Mouse (Mus musculus) hindbrain, postnatal 0 days (tissue): ENCODE data around the gene Fam120b. TPM values are rescaled to one million over a fixed set of nuclear protein-coding genes. Genes with fewer than 3 reads are reported as not detected.

Experiments
- ATAC-seq: fragments of 200-750 bp; cut with Nextera tagmentation; 2 replicates; pipeline ENCODE4 v1.8.0; 2017; ENCODE audit warnings: mild to moderate bottlenecking, moderate TSS enrichment, moderate library complexity
- DNase-seq: peaks from one replicate; pipeline ENCODE4 v3.0.0-alpha.2; 2015; ENCODE audit warnings: low spot score
- H3K27ac ChIP-seq: fragments of 300-500 bp; sonication (generic); 2 replicates; pipeline ENCODE4 v1.5.1; 2014; ENCODE audit warnings: mild to moderate bottlenecking
- H3K27me3 ChIP-seq: fragments of 300-500 bp; sonication (generic); 2 replicates; pipeline ENCODE4 v1.6.1; 2014; ENCODE audit warnings: low read length, mixed read lengths; ENCODE audit not compliant: insufficient read depth
- H3K36me3 ChIP-seq: fragments of 300-500 bp; sonication (generic); 2 replicates; pipeline ENCODE4 v1.6.1; 2014; ENCODE audit warnings: low read length, mixed read lengths; ENCODE audit not compliant: insufficient read depth
- H3K4me1 ChIP-seq: fragments of 300-500 bp; sonication (generic); 2 replicates; pipeline ENCODE4 v1.6.1; 2014; ENCODE audit warnings: antibody characterized with exemption, low read length, mixed read lengths; ENCODE audit not compliant: insufficient read depth
- H3K4me2 ChIP-seq: fragments of 300-500 bp; sonication (generic); 2 replicates; pipeline ENCODE4 v1.6.1; 2014; ENCODE audit warnings: low read depth, mild to moderate bottlenecking, low read length, moderate library complexity, mixed read lengths
- H3K4me3 ChIP-seq: fragments of 300-500 bp; sonication (generic); 2 replicates; pipeline ENCODE4 v1.5.1; 2014; ENCODE audit warnings: low read length
- H3K9ac ChIP-seq: fragments of 300-500 bp; sonication (generic); replicated peaks from 2 replicates; pipeline ENCODE4 v1.6.1; 2014; ENCODE audit warnings: mild to moderate bottlenecking, low read length, moderate library complexity, mixed read lengths
- H3K9me3 ChIP-seq: fragments of 300-500 bp; sonication (generic); 2 replicates; pipeline ENCODE4 v1.6.1; 2016; ENCODE audit warnings: low read length, mixed read lengths
- CTCF ChIP-seq: IDR thresholded peaks from 2 replicates; pipeline ENCODE4 v1.5.1; 2016; ENCODE audit warnings: antibody characterized with exemption, control low read depth, low read depth
- WGBS: fragments of 180-500 bp; shearing (Covaris S2); extraction: QIAGEN DNeasy Blood & Tissue Kit; methylation state at CpG from one replicate; pipeline ENCODE4 v1.1.7; 2014; 5-methylcytosine and 5-hydroxymethylcytosine counted together
- polyA plus RNA-seq: library from polyadenylated mRNA; unstranded; fragments of >200 nt; fragmentation: Nextera tagmentation; extraction: Ambion mirVana; gene quantifications from 2 replicates; pipeline ENCODE4 v1.2.1, GENCODE M21; 2015
- total RNA-seq: library from RNA; depleted of rRNA; stranded (reverse); fragments of >200 nt; gene quantifications from 2 replicates; pipeline ENCODE4 v1.2.3, GENCODE M21; 2014

Gene Fam120b
- total and polyA plus RNA-seq, 2 experiments from 2014 or later = 31.7 to 40.8 TPM

DNA sequence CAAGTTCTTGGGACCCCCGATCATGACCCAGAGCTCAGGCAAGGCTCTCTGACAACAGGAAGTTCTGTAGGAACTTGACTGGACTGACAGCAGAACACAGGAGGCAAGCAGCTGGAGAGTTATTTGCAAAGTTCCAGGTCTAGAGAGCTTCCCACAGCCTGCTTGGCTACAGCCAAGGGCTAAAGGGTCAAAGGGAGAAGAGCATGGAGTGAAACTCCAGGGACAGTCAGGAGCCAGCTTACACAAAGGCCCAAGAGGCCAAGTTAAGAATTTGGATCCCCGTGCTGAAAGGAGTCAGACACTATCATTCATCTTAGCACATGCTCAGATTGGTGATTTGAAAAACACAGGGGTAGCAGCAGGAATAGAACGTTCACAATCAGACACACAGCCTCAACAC, 32.3 kb upstream of the Fam120b start:
- H3K9me3 ChIP-seq = no peaks in the 10 kb centered on the region
- H3K27ac ChIP-seq = no peak overlapping the region
- H3K27me3 ChIP-seq = no peaks in the 10 kb centered on the region
- H3K36me3 ChIP-seq = peaks cover 12% of the 10 kb centered on the region
- H3K9ac ChIP-seq = no peak overlapping the region
- no peak overlapping the region for H3K4me3 ChIP-seq
- no peaks in the 10 kb centered on the region for H3K4me1 ChIP-seq
- 61% methylated on average over 3 of the region's 3 CpGs for WGBS
- no peak for ATAC-seq
- no peak overlapping the region for H3K4me2 ChIP-seq
- no peak for TF ChIP-seq CTCF
- DNase-seq = no peak

DNA sequence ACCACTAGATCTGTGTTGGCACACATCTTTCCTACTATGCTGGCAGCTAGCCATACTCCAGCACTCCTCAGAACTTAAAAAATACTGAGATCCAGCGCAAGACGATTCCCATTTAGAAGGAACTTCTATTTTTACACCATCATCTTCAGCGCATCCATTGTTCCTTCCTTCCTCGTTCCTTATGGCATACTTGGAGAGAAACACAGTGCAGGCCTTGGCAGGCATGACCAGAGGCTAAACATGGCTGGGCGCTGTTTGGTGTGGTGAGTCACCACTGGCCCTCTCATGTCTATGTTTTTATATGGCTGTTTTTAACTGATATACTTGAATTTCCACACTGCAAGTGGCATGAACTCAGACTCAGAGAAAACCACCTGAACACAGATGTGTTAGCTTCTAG, 30.4 kb upstream of the Fam120b start:
- H3K36me3 ChIP-seq = peaks cover 26% of the 10 kb centered on the region

GRCm38 (mm10) chr17:15370401-15370800, 25.6 kb upstream of the Fam120b start:
- H3K9ac ChIP-seq = no peak overlapping the region
- H3K27me3 ChIP-seq = no peaks in the 10 kb centered on the region; the same call in 1 of the 2 replicates
- H3K27ac ChIP-seq = no peak overlapping the region
- H3K4me1 ChIP-seq = peaks cover 22% of the 10 kb centered on the region
- no peaks in the 10 kb centered on the region for H3K9me3 ChIP-seq
- H3K36me3 ChIP-seq = peaks cover 27% of the 10 kb centered on the region
- H3K4me2 ChIP-seq = no peak overlapping the region
- no peak for DNase-seq
- TF ChIP-seq CTCF = no peak
- ATAC-seq = no peak
- no peak overlapping the region for H3K4me3 ChIP-seq
- WGBS = 92% methylated on average over 14 of the region's 14 CpGs

More for the DNA sequence above, 30.4 kb upstream of the Fam120b start:
- Histone ChIP-seq H3K4me2 (no peak overlapping the region), H3K27ac (no peak overlapping the region), H3K9ac (no peak overlapping the region), H3K4me1 (no peaks in the 10 kb centered on the region), H3K27me3 (no peaks in the 10 kb centered on the region), H3K9me3 (no peaks in the 10 kb centered on the region), H3K4me3 (no peak overlapping the region)
- ATAC-seq (no peak), DNase-seq (no peak)
- TF ChIP-seq CTCF = no peak
- WGBS = 75% methylated on average over 5 of the region's 5 CpGs

DNA sequence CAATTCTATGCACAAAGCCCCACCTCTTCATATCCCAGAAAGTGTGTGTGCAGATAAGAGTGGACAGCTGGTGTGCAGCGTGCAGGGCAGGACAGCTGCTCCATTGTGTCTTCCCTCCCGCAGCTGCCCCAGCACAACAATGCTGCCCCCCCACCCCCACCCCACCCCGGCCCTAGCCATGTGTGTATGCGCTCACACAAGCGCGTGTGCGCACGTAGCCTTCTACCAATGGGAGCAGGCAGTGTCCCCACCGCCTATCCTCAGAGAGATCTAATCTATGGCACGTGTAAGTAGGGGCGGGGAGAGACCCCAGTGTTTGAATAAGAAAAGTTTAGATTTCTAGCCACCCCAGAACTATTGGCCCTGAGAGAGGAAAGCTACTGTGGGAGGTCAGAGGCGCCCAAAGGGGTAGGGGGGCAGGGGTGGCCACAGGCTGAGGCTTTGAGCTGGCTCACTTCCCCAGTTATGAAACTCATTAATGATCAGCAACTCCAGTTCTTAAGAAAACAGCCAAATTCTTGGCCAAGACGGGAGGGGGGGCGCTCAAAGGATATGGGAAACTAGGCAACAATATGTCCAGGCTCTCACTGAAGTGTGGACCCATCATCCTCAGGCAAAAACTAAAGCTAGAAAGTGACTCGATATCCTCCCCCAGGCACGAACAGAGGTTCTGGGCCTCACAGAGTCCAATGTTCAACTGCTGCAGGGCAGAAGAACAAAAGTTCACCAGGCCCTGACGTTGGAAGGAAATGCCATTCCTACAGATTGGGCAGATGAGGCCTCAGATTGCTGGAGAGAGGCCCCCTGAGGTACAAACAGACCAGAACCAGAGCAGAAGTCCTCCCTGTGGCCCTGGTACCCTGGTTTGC, 23.8 kb upstream of the Fam120b start:
- Histone ChIP-seq H3K4me2 (peak overlapping the region; percentile 95), H3K4me3 (peak overlapping the region; percentile 68), H3K9ac (0 out of 2 replicates have a peak overlapping the region, but pooled peaks have one; percentile 13), H3K9me3 (no peaks in the 10 kb centered on the region), H3K4me1 (peaks cover 22% of the 10 kb centered on the region), H3K27me3 (no peaks in the 10 kb centered on the region; the same call in 1 of the 2 replicates), H3K36me3 (peaks cover 27% of the 10 kb centered on the region), H3K27ac (no peak overlapping the region)
- 30% methylated on average over 17 of the region's 17 CpGs for WGBS
- TF ChIP-seq CTCF = no peak
- DNase-seq (no peak), ATAC-seq (no peak)

DNA sequence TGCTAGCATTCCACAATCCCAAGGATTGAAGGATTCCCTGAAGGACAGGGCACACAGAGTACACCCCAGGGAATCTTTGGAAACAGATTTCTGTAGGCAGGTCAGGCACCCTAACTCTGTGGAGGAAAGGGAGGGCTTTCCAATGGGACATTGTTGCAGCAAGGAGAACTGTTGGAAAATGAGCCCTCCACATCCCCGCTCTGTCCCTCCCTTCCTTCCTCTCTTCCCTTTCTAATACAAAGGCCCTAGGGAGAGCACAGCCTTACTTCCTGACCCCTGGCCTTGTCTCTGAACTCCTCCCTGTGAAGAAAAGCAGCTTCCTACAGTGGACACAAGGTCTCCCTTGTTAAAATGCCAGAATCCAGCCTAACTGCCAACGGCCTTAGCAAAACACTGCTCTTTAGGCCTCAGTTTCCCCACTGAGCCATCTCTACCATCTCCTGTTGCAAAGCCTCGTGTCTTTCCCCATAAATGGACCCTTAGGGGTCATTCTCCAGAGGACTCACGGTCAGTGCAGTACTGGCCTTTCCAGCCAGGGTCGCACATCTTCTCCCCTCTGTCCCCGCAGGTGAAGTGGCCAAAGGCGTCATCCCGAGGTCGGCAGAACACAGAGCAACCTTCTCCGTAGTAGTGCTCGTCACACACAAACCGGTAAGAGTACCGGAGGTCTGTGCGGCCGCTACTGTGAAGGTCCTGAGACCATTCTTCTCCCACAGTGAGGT, 22.9 kb upstream of the Fam120b start:
- peak overlapping the region; percentile 68 for H3K4me3 ChIP-seq
- 52% methylated on average over 15 of the region's 15 CpGs for WGBS
- peaks cover 22% of the 10 kb centered on the region for H3K4me1 ChIP-seq

DNA sequence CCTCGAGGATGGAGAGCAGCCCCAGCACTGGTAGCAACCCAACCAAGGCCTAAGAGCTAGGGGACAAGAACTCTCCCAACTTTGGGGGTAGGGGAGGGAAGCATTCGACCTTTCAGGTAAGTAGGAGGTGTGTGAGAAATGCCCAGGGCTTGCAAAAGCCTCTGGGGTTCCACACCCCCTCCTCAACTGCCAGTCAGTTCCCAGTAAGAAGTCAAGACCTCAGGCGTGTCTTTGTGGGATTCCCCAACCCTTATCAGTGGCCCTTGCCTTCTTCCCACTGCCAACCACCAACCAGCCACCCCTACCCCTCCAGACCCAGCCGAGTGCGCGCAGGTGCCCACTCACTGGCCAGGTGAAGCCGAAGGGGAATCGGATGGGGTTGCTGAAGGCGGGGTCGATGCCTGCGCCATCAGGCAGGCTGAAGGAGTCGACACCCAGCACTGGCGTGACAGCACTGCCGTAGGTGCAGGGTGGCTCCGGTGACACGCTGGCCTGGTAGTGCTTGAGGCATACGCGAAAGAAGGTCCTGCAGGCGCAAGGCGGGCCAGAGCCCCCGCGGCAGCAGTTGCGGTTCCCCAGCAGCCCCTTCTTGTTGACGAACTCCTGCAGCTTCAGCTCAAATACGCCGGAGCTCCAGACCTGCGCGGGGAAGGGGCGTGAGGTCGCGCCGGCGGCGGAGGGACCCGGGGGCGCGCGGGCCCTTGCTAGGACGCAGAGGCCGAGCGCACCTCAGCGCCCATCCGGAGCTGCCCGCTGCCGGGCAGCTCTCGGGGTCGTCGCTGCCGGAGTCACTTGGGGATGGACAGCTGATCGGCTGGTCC, 21.5 kb upstream of the Fam120b start:
- Histone ChIP-seq H3K9ac (peak overlapping the region; percentile 78), H3K36me3 (peaks cover 8% of the 10 kb centered on the region), H3K27ac (peak overlapping the region; percentile 86), H3K9me3 (no peaks in the 10 kb centered on the region), H3K27me3 (no peaks in the 10 kb centered on the region; the same call in 1 of the 2 replicates), H3K4me2 (peak overlapping the region; percentile 95), H3K4me1 (peaks cover 22% of the 10 kb centered on the region), H3K4me3 (peak overlapping the region; percentile 68)
- DNase-seq (peak; percentile 49), ATAC-seq (no peak)
- WGBS = 2% methylated on average over 50 of the region's 50 CpGs
- no peak for TF ChIP-seq CTCF

More for the DNA sequence above, 22.9 kb upstream of the Fam120b start:
- no peaks in the 10 kb centered on the region; the same call in 1 of the 2 replicates for H3K27me3 ChIP-seq
- peak overlapping the region; percentile 78; the same call in 1 of the 2 replicates for H3K9ac ChIP-seq
- peaks cover 21% of the 10 kb centered on the region for H3K36me3 ChIP-seq
- H3K27ac ChIP-seq = no peak overlapping the region
- H3K9me3 ChIP-seq = no peaks in the 10 kb centered on the region
- no peak; the same call in 1 of the 2 replicates for TF ChIP-seq CTCF
- H3K4me2 ChIP-seq = peak overlapping the region; percentile 95
- DNase-seq (no peak), ATAC-seq (no peak)
